Mouse (Mus musculus): ENCODE measurements around the gene Olfr111.
"Not testable (repeated sequence)": the region's sequence is repeated elsewhere in the genome, so short reads cannot be mapped to it uniquely, and the experiment has no call there.

The Olfr111 gene

GRCm38 (mm10) chr17:37507730-37508129 lies at the start of gene Olfr111:
TSS of gene Olfr111 (plus strand) at chr17:37508030.
- DNase-seq: no peak

- DNase-seq: no peak
Observed at GRCm38 (mm10) chr17:37458616-37459015, 49.2 kb upstream of the Olfr111 start, which contains the start of gene Olfr109. TSS of gene Olfr109 (plus strand) at chr17:37458916.

- no peak for DNase-seq
Observed at GRCm38 (mm10) chr17:37483452-37483851, 24.4 kb upstream of the Olfr111 start, which contains the start of gene H2-M2. TSS of gene H2-M2 (minus strand) at chr17:37483552.

- DNase-seq: no peak
Observed at GRCm38 (mm10) chr17:37491930-37492518, 15.8 kb upstream of the Olfr111 start, which contains the start of gene Olfr110. TSS of gene Olfr110 (plus strand) at chr17:37492468.

GRCm38 (mm10) chr17:37524612-37525011 lies 16.8 kb downstream of the Olfr111 start:
- DNase-seq: not testable (repeated sequence)

GRCm38 (mm10) chr17:37525427-37525826 lies 17.6 kb downstream of the Olfr111 start:
- not testable (repeated sequence) for DNase-seq

- no peak for DNase-seq
Observed at GRCm38 (mm10) chr17:37535173-37535572, 27.3 kb downstream of the Olfr111 start.

GRCm38 (mm10) chr17:37538416-37538815 lies 30.6 kb downstream of the Olfr111 start:
- DNase-seq: not testable (repeated sequence)

GRCm38 (mm10) chr17:37541454-37542119 lies 33.8 kb downstream of the Olfr111 start:
- DNase-seq: no peak

- DNase-seq: no peak
Observed at GRCm38 (mm10) chr17:37543800-37544435, 36.1 kb downstream of the Olfr111 start.

GRCm38 (mm10) chr17:37558913-37559615 lies 51.2 kb downstream of the Olfr111 start:
- no peak for DNase-seq

GRCm38 (mm10) chr17:37569351-37569750 lies 61.5 kb downstream of the Olfr111 start, which contains the start of gene Olfr112:
TSS of gene Olfr112 (minus strand) at chr17:37569451.
- no peak for DNase-seq

- no peak for DNase-seq
Observed at GRCm38 (mm10) chr17:37577563-37577962, 69.7 kb downstream of the Olfr111 start, which contains the start of gene Olfr113. TSS of gene Olfr113 (minus strand) at chr17:37577663.
